Mouse (Mus musculus): ENCODE measurements around the gene Supt5.

DNA sequence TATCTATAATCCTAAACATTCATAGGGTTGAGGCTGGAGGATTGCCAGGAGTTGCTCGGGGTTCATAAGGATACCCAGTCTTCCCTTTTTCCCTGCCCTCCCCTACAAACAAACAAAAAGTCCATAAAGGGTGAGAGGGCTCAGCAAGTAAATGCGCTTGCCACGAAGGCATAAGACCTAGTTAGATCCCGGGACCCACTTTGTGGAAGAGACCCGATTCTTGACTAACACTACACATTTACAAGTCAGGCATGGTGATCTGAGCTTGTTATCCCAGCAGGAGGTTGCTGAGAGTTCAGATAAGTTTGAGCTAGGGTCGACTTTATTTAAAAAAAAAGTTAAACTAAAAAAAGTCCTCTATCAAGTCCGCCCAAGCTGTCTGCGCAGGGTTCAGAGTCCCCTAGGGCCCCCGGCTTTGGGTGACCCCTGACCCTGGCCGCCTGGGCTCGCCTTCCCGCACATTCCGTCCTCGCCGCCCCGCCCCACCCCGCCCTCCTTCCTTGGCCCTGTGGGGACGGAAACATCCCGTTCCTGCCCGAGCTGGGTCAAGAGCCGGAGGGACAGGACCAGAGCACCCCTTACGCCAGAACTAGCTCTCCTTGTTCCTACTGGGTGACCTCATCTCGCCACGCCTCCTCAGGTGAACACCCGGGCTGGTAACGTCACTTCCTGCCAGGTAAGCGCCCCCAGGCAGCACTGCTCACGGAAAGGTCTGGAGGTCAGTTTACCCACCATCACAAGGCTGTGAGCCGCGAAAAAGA, 37.6 kb upstream of the Supt5 start:
- TF ChIP-seq CTCF (IDR thresholded peaks at IDR 0.05; ENCODE audit: low read depth): no peak
- TF ChIP-seq EP300 (IDR thresholded peaks at IDR 0.05; ENCODE audit: low read depth): peak; percentile 23; the same call in 1 of the 2 replicates
